Mouse (Mus musculus) thymus, adult 18-20 months (tissue): ENCODE results near the gene Tmem63c.

Experiments
- DNase-seq, 2 experiments: peaks; one replicate each; pipeline ENCODE4 v3.0.0; 2022; ENCODE audit warnings: mixed read lengths in 2 of 2

The Tmem63c gene

GRCm38 (mm10) chr12:87065446-87065845, 44.3 kb downstream of the Tmem63c start:
- no peak for DNase-seq

GRCm38 (mm10) chr12:87066429-87066828, 45.3 kb downstream of the Tmem63c start:
- no peak for DNase-seq

GRCm38 (mm10) chr12:87070520-87070919, 49.4 kb downstream of the Tmem63c start:
- no peak for DNase-seq

GRCm38 (mm10) chr12:87076610-87077009, 55.5 kb downstream of the Tmem63c start:
- no peak for DNase-seq

GRCm38 (mm10) chr12:87082797-87083196, 61.7 kb downstream of the Tmem63c start:
- DNase-seq: no peak

GRCm38 (mm10) chr12:87087236-87087635, 66.1 kb downstream of the Tmem63c start:
- no peak for DNase-seq

GRCm38 (mm10) chr12:87088331-87088730, 67.2 kb downstream of the Tmem63c start:
- DNase-seq: no peak

- DNase-seq: no peak
Measured at GRCm38 (mm10) chr12:87089255-87089654, 68.1 kb downstream of the Tmem63c start.

- no peak for DNase-seq
Measured at GRCm38 (mm10) chr12:87089701-87090100, 68.6 kb downstream of the Tmem63c start.

GRCm38 (mm10) chr12:87091916-87092315, 70.8 kb downstream of the Tmem63c start:
- DNase-seq: no peak

- DNase-seq: no peak
Measured at GRCm38 (mm10) chr12:87093249-87093648, 72.1 kb downstream of the Tmem63c start.

GRCm38 (mm10) chr12:87093671-87094070, 72.5 kb downstream of the Tmem63c start:
- DNase-seq: no peak

- no peak for DNase-seq
Measured at GRCm38 (mm10) chr12:87100331-87100730, 79.2 kb downstream of the Tmem63c start.

- DNase-seq: no peak
Measured at GRCm38 (mm10) chr12:87102165-87102631, 81.1 kb downstream of the Tmem63c start, which contains the start of gene Ngb. Gene Ngb (minus strand): TSS chr12:87102539.

GRCm38 (mm10) chr12:87103471-87103870, 82.3 kb downstream of the Tmem63c start:
- DNase-seq: no peak

GRCm38 (mm10) chr12:87104796-87105195, 83.7 kb downstream of the Tmem63c start:
- no peak for DNase-seq

- no peak for DNase-seq
Measured at GRCm38 (mm10) chr12:87107357-87107977, 86.3 kb downstream of the Tmem63c start.

GRCm38 (mm10) chr12:87121918-87122589, 100.9 kb downstream of the Tmem63c start:
- no peak for DNase-seq

GRCm38 (mm10) chr12:87127256-87127655, 106.1 kb downstream of the Tmem63c start:
- DNase-seq: no peak

- no peak for DNase-seq
Measured at GRCm38 (mm10) chr12:87130224-87130623, 109.1 kb downstream of the Tmem63c start.

GRCm38 (mm10) chr12:87131181-87131580, 110.0 kb downstream of the Tmem63c start:
- no peak for DNase-seq

- DNase-seq: no peak
Measured at GRCm38 (mm10) chr12:87131619-87132018, 110.5 kb downstream of the Tmem63c start.

- no peak for DNase-seq
Measured at GRCm38 (mm10) chr12:87132210-87132609, 111.1 kb downstream of the Tmem63c start.

- DNase-seq: no peak
Measured at GRCm38 (mm10) chr12:87132784-87133183, 111.6 kb downstream of the Tmem63c start.
